Mouse (Mus musculus) testis, postnatal 10 days (tissue): ENCODE measurements around the gene Ssr2.

Source experiments
- DNase-seq: peaks from one replicate; pipeline ENCODE4 v3.0.0; 2021; ENCODE audit warnings: low spot score

Ssr2 gene

GRCm38 (mm10) chr3:88623346-88624135 is 47.9 kb downstream of the Ssr2 start:
- no peak for DNase-seq

DNA sequence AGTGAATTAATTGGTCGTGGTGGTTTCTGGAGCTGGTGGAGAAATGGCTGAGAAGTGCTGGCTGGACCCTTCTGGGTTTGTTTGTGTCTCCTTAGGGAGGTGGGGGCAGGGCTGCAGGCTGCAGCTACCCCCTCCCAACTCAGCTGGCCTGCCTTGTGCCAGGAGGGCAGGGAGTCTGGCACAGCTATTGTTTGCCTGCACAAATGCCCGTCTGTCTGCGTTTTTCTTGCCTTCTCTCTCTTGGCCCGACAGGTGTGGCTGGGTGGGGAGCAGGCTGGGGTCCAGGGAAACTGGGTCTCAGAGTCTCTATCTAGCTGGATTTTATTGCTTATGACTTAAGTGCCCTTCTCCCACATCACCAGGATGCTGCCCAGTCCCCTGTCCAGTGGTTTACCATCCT is 48.6 kb downstream of the Ssr2 start:
- no peak for DNase-seq

GRCm38 (mm10) chr3:88624951-88625350 is 49.3 kb downstream of the Ssr2 start:
- DNase-seq, result no peak

DNA sequence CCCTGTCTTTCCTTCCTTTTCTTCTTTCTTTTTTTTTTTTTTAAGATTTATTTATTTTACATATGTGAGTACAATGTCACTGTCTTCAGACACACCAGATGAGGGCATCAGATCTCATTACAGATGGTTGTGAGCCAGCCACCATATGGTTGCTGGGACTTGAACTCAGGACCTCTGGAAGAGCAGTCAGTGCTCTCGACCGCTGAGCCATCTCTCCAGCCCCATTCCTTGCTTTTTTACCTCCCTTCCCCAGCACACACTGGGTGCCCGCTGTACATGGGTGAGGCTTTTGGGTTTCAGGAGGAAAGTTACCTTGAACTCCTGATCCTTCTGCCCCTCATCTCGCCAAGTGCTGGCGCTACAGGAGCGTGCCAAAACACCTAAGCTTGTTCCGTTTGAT is 49.9 kb downstream of the Ssr2 start:
- DNase-seq, result no peak

DNA sequence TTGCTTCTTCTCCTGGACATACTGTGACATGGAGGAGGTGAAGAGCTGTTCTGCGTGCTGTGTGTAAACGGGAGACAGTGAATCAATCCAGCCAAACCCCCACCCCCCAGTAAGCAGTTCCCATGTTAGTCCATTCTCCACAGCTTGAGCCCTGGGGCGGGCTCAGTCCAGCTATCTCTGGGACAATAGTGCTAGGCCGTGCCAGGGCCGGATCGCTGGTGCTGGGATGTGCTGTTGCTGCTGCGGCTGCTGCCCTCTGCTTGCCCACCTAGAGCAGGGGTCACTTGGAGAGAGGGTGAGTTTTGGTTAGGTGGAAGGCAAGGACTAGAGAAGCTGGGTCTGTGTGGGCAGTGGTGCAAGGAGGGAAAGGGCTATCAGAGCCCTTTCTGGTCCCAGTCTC is 50.6 kb downstream of the Ssr2 start:
- no peak for DNase-seq

DNA sequence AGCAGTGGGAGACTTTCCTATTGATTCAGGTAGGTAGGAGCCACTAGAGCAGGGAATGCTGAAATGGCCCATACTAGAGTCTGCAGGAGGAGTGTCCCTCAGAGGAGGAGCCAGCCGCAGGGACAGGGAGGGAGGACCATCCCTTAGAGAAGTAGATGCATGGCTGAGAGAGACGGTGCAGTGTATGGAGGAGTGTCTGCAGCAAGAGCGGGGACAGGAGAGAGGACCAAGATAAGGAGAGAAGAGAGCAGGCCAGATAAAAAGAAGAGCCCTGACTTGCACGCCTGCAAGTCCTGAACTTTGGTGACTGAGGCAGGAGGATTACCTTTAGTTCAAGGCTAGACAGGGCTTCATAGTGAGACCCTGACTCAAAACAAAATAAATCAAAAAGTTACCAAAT is 51.4 kb downstream of the Ssr2 start:
- no peak for DNase-seq

GRCm38 (mm10) chr3:88627535-88627934 is 51.9 kb downstream of the Ssr2 start:
- no peak for DNase-seq

- DNase-seq, result no peak
Observed at GRCm38 (mm10) chr3:88628766-88629165, 53.1 kb downstream of the Ssr2 start.

GRCm38 (mm10) chr3:88629244-88629643 is 53.6 kb downstream of the Ssr2 start:
- no peak for DNase-seq

DNA sequence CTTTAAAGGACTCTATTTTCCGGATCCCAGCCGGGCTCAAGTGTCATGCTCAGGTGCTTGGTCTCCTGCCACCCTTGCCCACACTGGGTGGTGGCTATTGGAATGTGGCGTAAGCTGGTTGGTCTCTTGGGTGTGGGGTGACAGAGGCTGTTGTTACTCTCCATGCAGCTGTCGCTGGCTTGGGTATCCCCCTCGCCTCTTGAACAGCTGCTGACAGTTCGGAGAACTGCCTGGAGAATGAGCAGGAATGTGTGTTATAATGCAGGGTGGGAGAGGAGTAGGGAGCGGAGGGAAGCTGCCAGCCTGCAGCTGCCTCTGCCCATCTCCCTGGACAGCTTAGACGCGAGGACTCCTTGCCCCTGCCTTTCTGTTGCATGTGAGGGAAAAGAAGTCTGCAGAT is 54.3 kb downstream of the Ssr2 start:
- no peak for DNase-seq

- DNase-seq, result no peak
Observed at GRCm38 (mm10) chr3:88630849-88631341, 55.2 kb downstream of the Ssr2 start.

- DNase-seq, result no peak
Observed at GRCm38 (mm10) chr3:88631921-88632587, 56.4 kb downstream of the Ssr2 start.

DNA sequence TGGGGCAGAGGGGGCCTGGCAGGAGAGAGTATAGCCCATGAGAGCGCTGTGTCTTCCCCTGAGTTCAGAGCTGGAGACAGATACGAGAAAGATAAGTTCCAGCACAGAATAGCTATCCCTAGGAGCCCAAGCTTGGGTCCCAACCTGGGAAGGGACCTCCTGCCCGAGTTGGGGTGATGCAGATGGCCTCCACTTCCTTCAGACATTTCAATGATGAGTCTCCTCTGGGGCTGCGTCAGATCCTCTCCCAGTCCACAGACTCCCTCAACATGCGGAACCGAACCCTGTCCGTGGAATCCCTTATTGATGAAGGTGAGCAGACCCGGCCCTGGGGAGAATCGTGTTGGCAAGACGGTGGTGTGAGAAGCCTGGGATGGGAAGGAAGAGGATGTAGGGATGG is 57.4 kb downstream of the Ssr2 start:
- no peak for DNase-seq

DNA sequence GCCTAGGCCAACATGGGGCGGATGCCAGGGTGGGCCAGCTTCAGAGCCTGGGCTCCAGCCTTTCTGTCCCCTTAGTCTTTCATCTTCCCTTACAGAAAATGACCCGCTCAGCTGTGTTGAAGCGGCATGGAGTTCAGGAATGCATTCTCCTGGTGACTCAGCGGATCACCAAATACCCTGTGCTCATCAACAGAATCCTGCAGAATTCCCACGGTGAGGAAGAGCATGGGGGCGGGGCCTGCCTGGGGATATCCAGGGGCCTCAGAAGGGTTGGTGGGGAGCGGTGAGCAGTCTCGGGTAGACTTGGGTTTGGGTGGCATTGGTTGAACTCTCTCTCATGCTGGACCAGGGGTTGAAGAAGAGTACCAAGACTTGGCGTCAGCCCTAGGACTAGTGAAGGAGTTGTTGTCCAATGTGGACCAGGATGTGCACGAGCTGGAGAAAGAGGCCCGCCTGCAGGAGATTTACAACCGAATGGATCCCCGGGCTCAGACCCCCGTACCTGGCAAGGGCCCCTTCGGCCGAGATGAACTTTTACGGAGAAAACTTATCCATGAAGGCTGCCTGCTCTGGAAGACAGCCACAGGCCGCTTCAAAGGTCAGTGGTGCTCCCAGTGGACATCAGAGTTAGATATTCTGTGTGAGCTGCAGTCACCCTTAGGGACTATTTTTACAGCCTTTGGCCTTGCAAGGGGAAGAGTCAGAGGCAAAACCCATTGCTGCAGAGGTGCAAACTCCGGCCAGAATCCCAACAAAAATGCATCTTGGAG is 60.0 kb downstream of the Ssr2 start:
- DNase-seq, result no peak

DNA sequence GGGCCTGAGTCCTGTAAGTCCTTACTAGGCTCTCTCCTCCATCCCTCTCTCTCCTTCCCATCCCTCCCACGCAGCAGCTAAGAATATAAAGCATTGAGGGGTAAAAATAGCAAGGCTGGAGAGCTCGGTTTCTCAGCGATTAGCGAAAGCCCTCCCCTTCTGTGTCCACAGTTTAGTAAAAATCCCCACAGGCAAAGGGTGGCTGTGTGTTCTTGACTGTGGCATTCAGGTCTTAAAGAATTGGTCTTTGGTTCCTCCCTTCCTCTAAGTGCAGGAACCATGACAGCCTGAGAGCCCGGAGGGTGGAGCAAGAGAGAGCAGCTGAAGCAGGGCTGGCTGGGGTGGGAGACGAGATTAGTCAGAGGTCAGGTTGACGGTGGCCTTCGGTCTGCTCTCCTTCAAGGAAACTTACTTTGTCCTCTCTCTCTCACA is 60.9 kb downstream of the Ssr2 start:
- no peak for DNase-seq

- no peak for DNase-seq
Observed at GRCm38 (mm10) chr3:88637134-88637533, 61.5 kb downstream of the Ssr2 start.
